Comparison of ENCODE assay signal across 8 mouse cellular contexts in genomic region chr7:114817291-114817806, GRCm38 (mm10).
A peak's percentile ranks its signal among the peaks of the same experiment; 100 is the strongest.
DNase-seq lines count a peak whose midpoint lies in the region; ATAC-seq and TF ChIP-seq lines count a peak whose summit lies in the region.

No protein-coding gene starts in this region.

- peak; percentile 65 for DNase-seq in 3134 (ENCODE audit: extremely low read depth, insufficient read length, low spot score)
- peak; percentile 92 for DNase-seq in adrenal gland, postnatal 25 days
- peak; percentile 71 to 82 for DNase-seq in heart, adult 2 months
- peak; percentile 54 to 80 for DNase-seq in kidney, adult 8-10 months
- peak; percentile 46 to 80 for DNase-seq in spleen, postnatal 10 days (ENCODE audit: low spot score in 2 of 2)

- no peaks in the 10 kb centered on the region for H3K4me1 ChIP-seq in embryonic facial prominence, embryonic 12.5 days
- no peaks in the 10 kb centered on the region for H3K4me1 ChIP-seq in heart, adult 2 months (ENCODE audit: control insufficient read depth, insufficient read depth, low read length)
- H3K4me1 ChIP-seq in limb, embryonic 12.5 days (replicated peaks), result no peaks in the 10 kb centered on the region
- no peaks in the 10 kb centered on the region for H3K4me1 ChIP-seq in midbrain, embryonic 16.5 days (ENCODE audit: control insufficient read depth, insufficient read depth, low read length)

- H3K27ac ChIP-seq in embryonic facial prominence, embryonic 12.5 days, result no peak overlapping the region
- H3K27ac ChIP-seq in heart, adult 2 months, result no peak overlapping the region
- no peak overlapping the region for H3K27ac ChIP-seq in limb, embryonic 12.5 days
- no peak overlapping the region for H3K27ac ChIP-seq in midbrain, embryonic 16.5 days (ENCODE audit: low read length)

- no peaks in the 10 kb centered on the region for H3K36me3 ChIP-seq in embryonic facial prominence, embryonic 12.5 days
- no peaks in the 10 kb centered on the region for H3K36me3 ChIP-seq in heart, adult 2 months (ENCODE audit: control insufficient read depth, insufficient read depth, low read length)
- H3K36me3 ChIP-seq in limb, embryonic 12.5 days, result no peaks in the 10 kb centered on the region
- H3K36me3 ChIP-seq in midbrain, embryonic 16.5 days (ENCODE audit: control insufficient read depth, insufficient read depth, low read length), result no peaks in the 10 kb centered on the region

- H3K27me3 ChIP-seq in embryonic facial prominence, embryonic 12.5 days, result no peaks in the 10 kb centered on the region
- no peaks in the 10 kb centered on the region for H3K27me3 ChIP-seq in heart, adult 2 months (ENCODE audit: control insufficient read depth, insufficient read depth, low read length)
- H3K27me3 ChIP-seq in limb, embryonic 12.5 days, result peaks cover 44% of the 10 kb centered on the region
- no peaks in the 10 kb centered on the region for H3K27me3 ChIP-seq in midbrain, embryonic 16.5 days (ENCODE audit: control insufficient read depth, insufficient read depth, low read depth, low read length)

- peak; percentile 83 for ATAC-seq in embryonic facial prominence, embryonic 12.5 days (ENCODE audit: insufficient number of reproducible peaks, insufficient read depth, low FRiP score, low TSS enrichment)
- ATAC-seq in limb, embryonic 12.5 days (ENCODE audit: insufficient number of reproducible peaks, insufficient read depth, low FRiP score, low TSS enrichment, low read depth), result peak; percentile 80
- ATAC-seq in midbrain, embryonic 16.5 days, result peak; percentile 96

- H3K9me3 ChIP-seq in embryonic facial prominence, embryonic 12.5 days, result no peaks in the 10 kb centered on the region
- H3K9me3 ChIP-seq in limb, embryonic 12.5 days, result no peaks in the 10 kb centered on the region
- no peaks in the 10 kb centered on the region for H3K9me3 ChIP-seq in midbrain, embryonic 16.5 days (replicated peaks; ENCODE audit: control insufficient read depth, low read length, poor library complexity, severe bottlenecking)

- H3K79me2 ChIP-seq in heart, adult 2 months (replicated peaks; ENCODE audit: control insufficient read depth, insufficient read depth, low read length), result no peaks in the 10 kb centered on the region

- intact Hi-C loops in heart, adult 2 months (cut with DNase I), result loop anchor here (1.0 to 2.0 kb wide), 3 partner anchors 86 to 319 kb away; no protein-coding TSS in a partner anchor

- 7% methylated on average over 6 of the region's 6 CpGs for WGBS in embryonic facial prominence, embryonic 12.5 days
- 14% methylated on average over 6 of the region's 6 CpGs for WGBS in heart, adult 2 months
- WGBS in limb, embryonic 12.5 days, result 12% methylated on average over 6 of the region's 6 CpGs
- WGBS in midbrain, embryonic 16.5 days, result 5% methylated on average over 6 of the region's 6 CpGs

- H3K9ac ChIP-seq in embryonic facial prominence, embryonic 12.5 days, result no peak overlapping the region
- H3K9ac ChIP-seq in heart, adult 2 months (ENCODE audit: low read depth, low read length), result no peak overlapping the region
- H3K9ac ChIP-seq in limb, embryonic 12.5 days (replicated peaks), result no peak overlapping the region
- H3K9ac ChIP-seq in midbrain, embryonic 16.5 days (ENCODE audit: low read depth, low read length), result no peak overlapping the region

- H3K4me3 ChIP-seq in embryonic facial prominence, embryonic 12.5 days, result no peak overlapping the region
- H3K4me3 ChIP-seq in heart, adult 2 months, result no peak overlapping the region
- no peak overlapping the region for H3K4me3 ChIP-seq in limb, embryonic 12.5 days (replicated peaks)
- H3K4me3 ChIP-seq in midbrain, embryonic 16.5 days (ENCODE audit: low read depth, low read length), result no peak overlapping the region

- TF ChIP-seq POLR2A in heart, adult 2 months (IDR thresholded peaks at IDR 0.05; ENCODE audit: insufficient read depth, low read depth, low read length), result no peak

- peak; percentile 96 for TF ChIP-seq CTCF in heart, adult 2 months (IDR thresholded peaks at IDR 0.05)

- H3K4me2 ChIP-seq in embryonic facial prominence, embryonic 12.5 days (replicated peaks), result no peak overlapping the region
- H3K4me2 ChIP-seq in limb, embryonic 12.5 days, result no peak overlapping the region
- H3K4me2 ChIP-seq in midbrain, embryonic 16.5 days (ENCODE audit: low read length), result no peak overlapping the region

- peak; percentile 62; the same call in 1 of the 2 replicates for TF ChIP-seq EP300 in heart, adult 2 months (IDR thresholded peaks at IDR 0.05; ENCODE audit: insufficient read depth, low read depth, low read length)
